Mouse (Mus musculus): ENCODE measurements around the gene Atp5c1. TPM values are rescaled to one million over a fixed set of nuclear protein-coding genes. Genes with fewer than 3 reads are reported as not detected.

Atp5c1 gene
- polyA plus RNA-seq, 3 experiments from 2014 or later = 577 to 685 (median 654) TPM

GRCm38 (mm10) chr2:10049456-10049855, 30.9 kb downstream of the Atp5c1 start:
- no peak for ATAC-seq

GRCm38 (mm10) chr2:10048461-10048860, 31.8 kb downstream of the Atp5c1 start, which contains the start of gene Taf3:
Gene Taf3 (minus strand): TSS chr2:10048596.
- peak; percentile 96 for ATAC-seq

- peak; percentile 26 for ATAC-seq
Measured at GRCm38 (mm10) chr2:10047758-10048436, 32.4 kb downstream of the Atp5c1 start.

- ATAC-seq = no peak
Measured at GRCm38 (mm10) chr2:10034976-10035375, 45.3 kb downstream of the Atp5c1 start.

GRCm38 (mm10) chr2:10033684-10034083, 46.6 kb downstream of the Atp5c1 start:
- ATAC-seq = no peak

GRCm38 (mm10) chr2:10029755-10030154, 50.6 kb downstream of the Atp5c1 start:
- no peak for ATAC-seq

GRCm38 (mm10) chr2:10024264-10024663, 56.0 kb downstream of the Atp5c1 start:
- ATAC-seq = peak; percentile 76

- no peak for ATAC-seq
Measured at GRCm38 (mm10) chr2:10021296-10021695, 59.0 kb downstream of the Atp5c1 start.

- ATAC-seq = no peak
Measured at GRCm38 (mm10) chr2:10014951-10015635, 65.2 kb downstream of the Atp5c1 start.

GRCm38 (mm10) chr2:10010263-10010909, 69.9 kb downstream of the Atp5c1 start:
- peak; percentile 80 for ATAC-seq

GRCm38 (mm10) chr2:10009671-10010254, 70.5 kb downstream of the Atp5c1 start:
- no peak for ATAC-seq

- no peak for ATAC-seq
Measured at GRCm38 (mm10) chr2:10008593-10008992, 71.7 kb downstream of the Atp5c1 start.

Other genes with a start within 250 kb of the Atp5c1 start
- gene 4930412O13Rik, start 199.3 kb downstream of the Atp5c1 start, polyA plus RNA-seq (2017; shearing (Covaris generic)) = not detected
- 1 to 10 TPM in 2 of 3 experiments, not detected in 1; 1.5 to 1.6 TPM for gene 9230102O04Rik, start 191.0 kb downstream of the Atp5c1 start, polyA plus RNA-seq (2017; shearing (Covaris generic))
- 100 to 1,000 TPM; 131 to 148 (median 135) TPM for gene Gata3, start 190.5 kb downstream of the Atp5c1 start, polyA plus RNA-seq (2017; shearing (Covaris generic))
- gene Taf3, start 31.9 kb downstream of the Atp5c1 start, polyA plus RNA-seq (2017; shearing (Covaris generic)) = 10 to 100 TPM; 12.7 to 19.0 (median 17.6) TPM
- gene Kin, start 83 bp upstream of the Atp5c1 start, polyA plus RNA-seq (2017; shearing (Covaris generic)) = 10 to 100 TPM; 26.3 to 32.4 (median 31.1) TPM
- gene Itih2, start 50.9 kb upstream of the Atp5c1 start, polyA plus RNA-seq (2017; shearing (Covaris generic)) = not detected
- gene Itih5, start 73.1 kb upstream of the Atp5c1 start, polyA plus RNA-seq (2017; shearing (Covaris generic)) = 10 to 100 TPM in 1 of 3 experiments, 1 to 10 TPM in 2; 6.5 to 11.0 (median 7.3) TPM